Mouse (Mus musculus) kidney, adult 2 months (tissue): ENCODE measurements around the gene Gfra1.

Experiments
- CTCF ChIP-seq: fragments of 200-500 bp; conservative IDR thresholded peaks from 2 replicates; pipeline ENCODE4 v1.5.1; 2011; ENCODE audit warnings: low read depth, mild to moderate bottlenecking, control low read depth, low read length, moderate library complexity, mixed read lengths; ENCODE audit not compliant: insufficient read depth, insufficient read length
- POLR2A ChIP-seq: fragments of 200-500 bp; IDR thresholded peaks from one replicate; pipeline ENCODE4 v1.6.1; 2011; ENCODE audit warnings: low read depth, low read length, control low read depth

DNA sequence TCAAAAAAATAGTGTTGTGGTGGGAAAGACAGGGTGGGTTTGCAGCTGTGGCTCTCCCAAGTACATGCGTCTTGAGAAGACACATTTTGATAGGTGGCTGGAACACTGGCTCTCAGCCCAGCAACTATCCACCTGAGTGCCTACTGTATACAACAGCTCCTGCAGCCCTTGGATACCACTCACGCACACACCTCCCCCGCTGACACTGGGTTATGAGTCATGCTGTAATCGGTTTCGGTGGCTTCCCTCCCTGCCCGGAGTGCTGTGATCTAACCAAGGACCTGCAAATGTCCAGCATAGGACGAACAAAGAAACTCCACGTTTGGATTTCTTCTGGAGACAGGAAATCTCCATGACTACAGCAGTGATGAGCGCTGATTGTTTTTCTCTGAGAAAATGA, 180.4 kb downstream of the Gfra1 start:
- TF ChIP-seq CTCF (no peak), POLR2A (no peak)
